Mouse (Mus musculus) stomach, embryonic 15.5 days (tissue): ENCODE measurements around the gene Rtp4. TPM values are rescaled to one million over a fixed set of nuclear protein-coding genes. Genes with fewer than 3 reads are reported as not detected.

Experiments used
- ATAC-seq: fragments of 200-750 bp; cut with Nextera tagmentation; 2 replicates; pipeline ENCODE4 v1.8.0; 2017; ENCODE audit warnings: low read depth, moderate number of reproducible peaks, moderate TSS enrichment; ENCODE audit not compliant: insufficient read depth, low FRiP score
- H3K27ac ChIP-seq: fragments of 300-500 bp; sonication (generic); 2 replicates; pipeline ENCODE4 v1.5.1; 2015; ENCODE audit warnings: mild to moderate bottlenecking, inconsistent platforms
- H3K27me3 ChIP-seq: fragments of 300-500 bp; sonication (generic); replicated peaks from 2 replicates; pipeline ENCODE4 v1.6.1; 2015; ENCODE audit warnings: inconsistent platforms
- H3K36me3 ChIP-seq: fragments of 300-500 bp; sonication (generic); 2 replicates; pipeline ENCODE4 v1.6.1; 2015; ENCODE audit warnings: inconsistent platforms
- H3K4me1 ChIP-seq: fragments of 300-500 bp; sonication (generic); 2 replicates; pipeline ENCODE4 v1.6.1; 2015; ENCODE audit warnings: inconsistent platforms
- H3K4me2 ChIP-seq: fragments of 300-500 bp; sonication (generic); 2 replicates; pipeline ENCODE4 v1.6.1; 2015; ENCODE audit warnings: mild to moderate bottlenecking, inconsistent platforms
- H3K4me3 ChIP-seq: fragments of 300-500 bp; sonication (generic); replicated peaks from 2 replicates; pipeline ENCODE4 v1.5.1; 2015; ENCODE audit warnings: inconsistent platforms
- H3K9ac ChIP-seq: fragments of 300-500 bp; sonication (generic); 2 replicates; pipeline ENCODE4 v1.6.1; 2015; ENCODE audit warnings: inconsistent platforms
- H3K9me3 ChIP-seq: fragments of 300-500 bp; sonication (generic); 2 replicates; pipeline ENCODE4 v1.6.1; 2016; ENCODE audit warnings: inconsistent platforms
- WGBS: fragments of 180-500 bp; shearing (Covaris S2); methylation state at CpG from one replicate; pipeline ENCODE4 v1.1.7; 2015; 5-methylcytosine and 5-hydroxymethylcytosine counted together
- polyA plus RNA-seq: library from polyadenylated mRNA; unstranded; fragments of >200 nt; fragmentation: Nextera tagmentation; extraction: Ambion mirVana; gene quantifications from 2 replicates; pipeline ENCODE4 v1.2.1, GENCODE M21; 2015

Rtp4 gene
- 6.4 and 7.7 TPM in 2 replicates for polyA plus RNA-seq

GRCm38 (mm10) chr16:23520235-23520871 is at the start of gene Rtp4, which contains the start of gene Masp1:
Rtp4 (plus strand) TSS chr16:23520291.
Masp1 (minus strand) TSS chr16:23520815.
- no peaks in the 10 kb centered on the region for H3K9me3 ChIP-seq
- H3K4me2 ChIP-seq, result peak within 1 kb of the TSS; percentile 49
- H3K36me3 ChIP-seq, result no peaks in the 10 kb centered on the region
- 4% methylated on average over 12 of the region's 12 CpGs for WGBS
- ATAC-seq, result no peak; the same call in 1 of the 2 replicates
- H3K4me1 ChIP-seq, result peaks cover 4% of the 10 kb centered on the region; the same call in 1 of the 2 replicates
- H3K9ac ChIP-seq, result peak within 1 kb of the TSS; percentile 13; the same call in 1 of the 2 replicates
- H3K4me3 ChIP-seq, result peak within 1 kb of the TSS; percentile 20; the same call in 1 of the 2 replicates
- no peaks in the 10 kb centered on the region for H3K27me3 ChIP-seq
- H3K27ac ChIP-seq, result no peak within 1 kb of the TSS

- Histone ChIP-seq H3K4me1 (no peaks in the 10 kb centered on the region), H3K9ac (no peak overlapping the region), H3K27me3 (no peaks in the 10 kb centered on the region), H3K36me3 (no peaks in the 10 kb centered on the region), H3K4me2 (no peak overlapping the region), H3K27ac (no peak overlapping the region), H3K4me3 (no peak overlapping the region), H3K9me3 (no peaks in the 10 kb centered on the region)
- no peak for ATAC-seq
- 89% methylated on average over 6 of the region's 6 CpGs for WGBS
These were observed 48.5 kb upstream of the Rtp4 start for GRCm38 (mm10) chr16:23471551-23471950.

GRCm38 (mm10) chr16:23472046-23472445 is 48.0 kb upstream of the Rtp4 start:
- no peak for ATAC-seq
- WGBS, result 53% methylated on average over 3 of the region's 3 CpGs
- H3K27me3 ChIP-seq, result no peaks in the 10 kb centered on the region

GRCm38 (mm10) chr16:23475651-23476050 is 44.4 kb upstream of the Rtp4 start:
- H3K36me3 ChIP-seq, result no peaks in the 10 kb centered on the region
- no peaks in the 10 kb centered on the region for H3K9me3 ChIP-seq
- no peak overlapping the region for H3K9ac ChIP-seq
- H3K27me3 ChIP-seq, result no peaks in the 10 kb centered on the region
- H3K4me3 ChIP-seq, result no peak overlapping the region
- no peak overlapping the region for H3K4me2 ChIP-seq
- ATAC-seq, result no peak
- H3K4me1 ChIP-seq, result no peaks in the 10 kb centered on the region
- no peak overlapping the region for H3K27ac ChIP-seq
- WGBS, result 85% methylated on average over 4 of the region's 4 CpGs

More at GRCm38 (mm10) chr16:23472046-23472445, 48.0 kb upstream of the Rtp4 start:
- Histone ChIP-seq H3K9ac (no peak overlapping the region), H3K4me3 (no peak overlapping the region), H3K27ac (no peak overlapping the region), H3K36me3 (no peaks in the 10 kb centered on the region), H3K4me1 (no peaks in the 10 kb centered on the region), H3K9me3 (no peaks in the 10 kb centered on the region), H3K4me2 (no peak overlapping the region)

GRCm38 (mm10) chr16:23476598-23476997 is 43.5 kb upstream of the Rtp4 start:
- no peak for ATAC-seq

GRCm38 (mm10) chr16:23479872-23480603 is 40.1 kb upstream of the Rtp4 start:
- Histone ChIP-seq H3K36me3 (no peaks in the 10 kb centered on the region), H3K4me3 (no peak overlapping the region), H3K4me2 (no peak overlapping the region), H3K9ac (no peak overlapping the region), H3K4me1 (no peaks in the 10 kb centered on the region), H3K27ac (no peak overlapping the region), H3K27me3 (no peaks in the 10 kb centered on the region), H3K9me3 (no peaks in the 10 kb centered on the region)
- ATAC-seq, result no peak
- 75% methylated on average over 7 of the region's 7 CpGs for WGBS

More at GRCm38 (mm10) chr16:23476598-23476997, 43.5 kb upstream of the Rtp4 start:
- H3K4me3 ChIP-seq, result no peak overlapping the region
- no peaks in the 10 kb centered on the region for H3K27me3 ChIP-seq
- H3K9ac ChIP-seq, result no peak overlapping the region
- H3K36me3 ChIP-seq, result no peaks in the 10 kb centered on the region
- no peak overlapping the region for H3K4me2 ChIP-seq
- no peaks in the 10 kb centered on the region for H3K9me3 ChIP-seq
- H3K4me1 ChIP-seq, result no peaks in the 10 kb centered on the region
- H3K27ac ChIP-seq, result no peak overlapping the region

- no peak for ATAC-seq
- WGBS, result 86% methylated on average over 3 of the region's 3 CpGs
- Histone ChIP-seq H3K9me3 (no peaks in the 10 kb centered on the region), H3K4me3 (no peak overlapping the region), H3K4me2 (no peak overlapping the region), H3K36me3 (no peaks in the 10 kb centered on the region), H3K4me1 (no peaks in the 10 kb centered on the region), H3K9ac (no peak overlapping the region), H3K27me3 (no peaks in the 10 kb centered on the region), H3K27ac (no peak overlapping the region)
These were observed 37.9 kb upstream of the Rtp4 start for GRCm38 (mm10) chr16:23482218-23482617.

- WGBS, result 94% methylated on average over 12 of the region's 12 CpGs
- H3K27me3 ChIP-seq, result no peaks in the 10 kb centered on the region
- H3K9ac ChIP-seq, result no peak overlapping the region
- H3K36me3 ChIP-seq, result no peaks in the 10 kb centered on the region
- H3K4me1 ChIP-seq, result no peaks in the 10 kb centered on the region
- no peak for ATAC-seq
- no peak overlapping the region for H3K4me3 ChIP-seq
- H3K9me3 ChIP-seq, result no peaks in the 10 kb centered on the region
- H3K27ac ChIP-seq, result no peak overlapping the region
- H3K4me2 ChIP-seq, result no peak overlapping the region
These were observed 37.2 kb upstream of the Rtp4 start for GRCm38 (mm10) chr16:23482846-23483245.

GRCm38 (mm10) chr16:23483292-23483691 is 36.8 kb upstream of the Rtp4 start:
- no peaks in the 10 kb centered on the region for H3K4me1 ChIP-seq
- no peak overlapping the region for H3K4me3 ChIP-seq
- H3K27ac ChIP-seq, result no peak overlapping the region
- H3K9ac ChIP-seq, result no peak overlapping the region
- no peak for ATAC-seq
- H3K36me3 ChIP-seq, result no peaks in the 10 kb centered on the region
- H3K4me2 ChIP-seq, result no peak overlapping the region
- no peaks in the 10 kb centered on the region for H3K27me3 ChIP-seq
- WGBS, result 78% methylated on average over 10 of the region's 10 CpGs
- no peaks in the 10 kb centered on the region for H3K9me3 ChIP-seq

GRCm38 (mm10) chr16:23492783-23493182 is 27.3 kb upstream of the Rtp4 start:
- H3K27ac ChIP-seq, result no peak overlapping the region
- 73% methylated on average over 4 of the region's 4 CpGs for WGBS

GRCm38 (mm10) chr16:23496245-23496924 is 23.7 kb upstream of the Rtp4 start:
- ATAC-seq, result no peak
- no peaks in the 10 kb centered on the region for H3K27me3 ChIP-seq
- no peak overlapping the region for H3K27ac ChIP-seq
- no peak overlapping the region for H3K4me3 ChIP-seq
- 0 out of 2 replicates have a peak, but pooled peaks cover 3% of the 10 kb centered on the region for H3K4me1 ChIP-seq
- 57% methylated on average over 8 of the region's 8 CpGs for WGBS
- H3K9ac ChIP-seq, result no peak overlapping the region
- no peaks in the 10 kb centered on the region for H3K36me3 ChIP-seq
- H3K9me3 ChIP-seq, result no peaks in the 10 kb centered on the region
- no peak overlapping the region for H3K4me2 ChIP-seq

More at GRCm38 (mm10) chr16:23492783-23493182, 27.3 kb upstream of the Rtp4 start:
- no peak for ATAC-seq
- Histone ChIP-seq H3K4me1 (no peaks in the 10 kb centered on the region), H3K4me3 (no peak overlapping the region), H3K9ac (no peak overlapping the region), H3K4me2 (no peak overlapping the region), H3K27me3 (no peaks in the 10 kb centered on the region), H3K36me3 (no peaks in the 10 kb centered on the region), H3K9me3 (no peaks in the 10 kb centered on the region)

GRCm38 (mm10) chr16:23497440-23497839 is 22.7 kb upstream of the Rtp4 start:
- Histone ChIP-seq H3K4me2 (no peak overlapping the region), H3K9me3 (no peaks in the 10 kb centered on the region), H3K27ac (no peak overlapping the region), H3K9ac (no peak overlapping the region), H3K4me1 (0 out of 2 replicates have a peak, but pooled peaks cover 3% of the 10 kb centered on the region), H3K36me3 (no peaks in the 10 kb centered on the region), H3K27me3 (no peaks in the 10 kb centered on the region), H3K4me3 (no peak overlapping the region)
- WGBS, result 6% methylated on average over 3 of the region's 3 CpGs
- no peak; the same call in 1 of the 2 replicates for ATAC-seq
